Mouse (Mus musculus): ENCODE data around the gene Rai1. TPM values are rescaled to one million over a fixed set of nuclear protein-coding genes. Genes with fewer than 3 reads are reported as not detected.

The Rai1 gene
- polyA plus RNA-seq, 1 experiment from 2014 or later = 32.5 TPM

DNA sequence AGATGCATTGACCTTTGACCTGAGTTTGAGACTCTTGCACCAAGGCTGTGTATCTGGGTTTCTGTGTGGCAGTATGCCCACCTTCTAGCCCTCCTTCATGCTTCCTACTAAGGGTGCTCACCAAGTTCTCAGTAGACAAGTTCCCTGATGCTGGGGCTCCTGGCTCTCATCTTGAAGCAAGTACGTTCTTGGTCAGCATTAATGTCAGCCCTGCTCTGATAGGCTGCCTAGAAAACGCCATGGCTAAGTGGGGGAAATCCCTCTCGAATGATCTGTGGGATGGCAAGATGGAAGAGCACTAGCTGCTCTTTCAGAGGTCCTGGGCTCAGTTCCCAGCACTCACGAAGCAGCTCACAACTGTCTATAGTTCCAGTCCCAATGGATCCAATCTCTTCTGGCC lies 2.8 kb upstream of the Rai1 start:
- H3K9me3 ChIP-seq = no peaks in the 10 kb centered on the region
- no peak overlapping the region for H3K4me3 ChIP-seq
- 84% methylated on average over 4 of the region's 4 CpGs for WGBS
- no peak overlapping the region for H3K27ac ChIP-seq
- DNase-seq (ENCODE audit: low spot score) = no peak
- no peaks in the 10 kb centered on the region for H3K27me3 ChIP-seq (ENCODE audit: insufficient read depth, poor library complexity, severe bottlenecking)
- peaks cover 38% of the 10 kb centered on the region for H3K4me1 ChIP-seq
- H3K36me3 ChIP-seq = no peaks in the 10 kb centered on the region

DNA sequence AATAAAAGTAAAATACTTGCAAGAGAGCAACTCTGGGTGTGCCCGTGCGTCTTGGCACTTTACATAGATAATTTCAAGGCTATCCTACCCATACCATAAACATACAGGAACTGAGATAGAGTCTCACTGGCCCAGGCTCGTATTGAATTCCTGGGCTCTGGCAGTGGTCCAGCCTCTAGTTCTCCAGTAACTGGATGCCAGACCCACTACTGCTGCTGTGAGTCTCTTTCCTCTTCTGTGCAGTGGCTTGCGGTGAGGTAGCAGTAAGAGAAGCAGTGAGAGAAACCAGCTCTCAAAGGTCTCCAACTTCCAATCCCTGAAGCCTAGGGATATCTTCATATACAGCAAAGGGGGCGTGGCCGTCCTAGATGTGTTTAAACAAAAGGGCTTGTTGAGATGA lies 2.1 kb upstream of the Rai1 start:
- Histone ChIP-seq H3K27me3 (ENCODE audit: insufficient read depth, poor library complexity, severe bottlenecking) (no peaks in the 10 kb centered on the region), H3K27ac (peak overlapping the region; percentile 60; the same call in 1 of the 2 replicates), H3K36me3 (no peaks in the 10 kb centered on the region), H3K9me3 (no peaks in the 10 kb centered on the region), H3K4me1 (peaks cover 45% of the 10 kb centered on the region), H3K4me3 (no peak overlapping the region)
- 65% methylated on average over 6 of the region's 6 CpGs for WGBS
- no peak for DNase-seq (ENCODE audit: low spot score)

DNA sequence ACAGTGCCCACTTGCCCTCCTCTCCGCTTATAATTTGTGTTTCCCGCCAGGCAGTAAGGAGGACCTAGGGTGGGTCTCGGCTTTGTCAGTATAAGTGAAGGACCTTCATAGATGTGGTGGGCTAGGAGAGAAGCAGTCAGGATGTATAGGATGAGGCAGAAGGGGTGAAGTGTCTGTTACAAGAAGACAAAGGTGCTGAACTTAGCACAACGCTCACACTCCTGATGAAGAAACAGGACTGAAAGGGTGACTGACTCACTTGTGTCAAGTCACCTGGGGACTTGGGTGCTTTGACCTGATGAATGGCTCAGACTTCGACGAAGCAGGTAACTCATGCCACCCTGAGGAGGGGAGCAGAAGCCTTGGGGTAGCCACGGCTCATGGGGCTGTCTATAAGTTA lies 1.2 kb upstream of the Rai1 start:
- no peaks in the 10 kb centered on the region for H3K9me3 ChIP-seq
- no peak overlapping the region for H3K27ac ChIP-seq
- H3K27me3 ChIP-seq (ENCODE audit: insufficient read depth, poor library complexity, severe bottlenecking) = no peaks in the 10 kb centered on the region
- H3K4me3 ChIP-seq = no peak overlapping the region
- H3K4me1 ChIP-seq = peaks cover 54% of the 10 kb centered on the region
- no peaks in the 10 kb centered on the region for H3K36me3 ChIP-seq
- no peak for DNase-seq (ENCODE audit: low spot score)
- WGBS = 81% methylated on average over 7 of the region's 7 CpGs

- Histone ChIP-seq H3K27me3 (ENCODE audit: insufficient read depth, poor library complexity, severe bottlenecking) (no peaks in the 10 kb centered on the region), H3K9me3 (no peaks in the 10 kb centered on the region), H3K4me1 (peaks cover 64% of the 10 kb centered on the region), H3K27ac (peak overlapping the region; percentile 100), H3K36me3 (no peaks in the 10 kb centered on the region), H3K4me3 (peak overlapping the region; percentile 98)
- peak; percentile 85 for DNase-seq (ENCODE audit: low spot score)
- under 1% methylated on average over 88 of the region's 88 CpGs for WGBS
Measured at GRCm38 (mm10) chr11:60105593-60106542, 1.1 kb downstream of the Rai1 start.

DNA sequence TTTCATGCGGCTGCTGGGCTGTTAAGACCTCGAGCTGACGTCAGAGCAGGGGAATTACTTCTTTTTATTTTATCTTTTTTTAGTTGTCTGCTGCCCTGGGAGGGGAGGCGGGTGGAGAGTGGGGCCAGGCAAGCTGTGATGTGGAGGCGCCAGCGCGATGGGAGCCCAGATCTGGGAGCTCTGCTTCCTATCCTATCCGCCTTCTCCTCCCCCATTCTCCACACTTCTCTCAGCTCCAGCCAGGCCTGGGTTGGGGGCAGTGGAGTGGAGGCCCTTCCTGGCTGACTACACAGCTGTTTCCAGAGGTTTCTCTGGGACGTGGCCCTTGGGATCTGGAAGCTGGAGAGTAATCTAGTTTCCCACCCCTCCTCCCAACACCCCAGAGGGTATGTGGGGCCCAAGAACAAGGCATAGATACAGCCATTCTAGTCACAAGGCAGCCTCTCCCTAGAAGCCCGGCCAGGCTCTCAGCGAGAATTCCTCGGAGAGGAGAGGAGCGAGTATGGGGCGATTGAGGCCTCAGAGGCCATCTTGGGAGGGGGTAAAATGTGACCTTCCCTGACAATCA lies 1.8 kb downstream of the Rai1 start:
- Histone ChIP-seq H3K9me3 (no peaks in the 10 kb centered on the region), H3K27me3 (ENCODE audit: insufficient read depth, poor library complexity, severe bottlenecking) (no peaks in the 10 kb centered on the region), H3K27ac (peak overlapping the region; percentile 100), H3K4me1 (peaks cover 66% of the 10 kb centered on the region), H3K36me3 (no peaks in the 10 kb centered on the region), H3K4me3 (peak overlapping the region; percentile 98)
- under 1% methylated on average over 14 of the region's 14 CpGs for WGBS
- peak; percentile 91 for DNase-seq (ENCODE audit: low spot score)

DNA sequence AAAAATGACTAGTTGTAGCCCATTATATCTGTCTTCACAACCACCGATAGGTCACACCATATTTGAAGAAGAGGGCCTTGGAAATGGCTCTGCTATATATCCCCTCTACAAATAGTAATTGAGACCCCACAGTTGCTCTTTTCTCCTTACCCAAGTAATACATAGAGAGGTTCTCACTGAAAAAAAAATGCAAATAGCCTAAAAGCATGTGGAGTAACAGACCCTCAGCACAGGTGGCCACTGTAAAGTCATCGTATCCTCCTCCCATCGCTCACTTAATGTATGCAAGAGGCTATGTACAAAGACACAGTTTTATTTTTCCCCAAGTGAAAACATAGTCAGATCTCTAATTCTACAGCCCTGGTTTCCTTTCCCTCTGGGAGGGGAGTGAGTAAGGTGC lies 2.6 kb downstream of the Rai1 start:
- Histone ChIP-seq H3K4me1 (peaks cover 72% of the 10 kb centered on the region), H3K27ac (peak overlapping the region; percentile 100), H3K36me3 (no peaks in the 10 kb centered on the region), H3K27me3 (ENCODE audit: insufficient read depth, poor library complexity, severe bottlenecking) (no peaks in the 10 kb centered on the region), H3K4me3 (peak overlapping the region; percentile 98), H3K9me3 (no peaks in the 10 kb centered on the region)
- 84% methylated on average over 3 of the region's 3 CpGs for WGBS
- DNase-seq (ENCODE audit: low spot score) = no peak

GRCm38 (mm10) chr11:60108631-60109172 lies 3.9 kb downstream of the Rai1 start:
- H3K9me3 ChIP-seq = no peaks in the 10 kb centered on the region
- no peaks in the 10 kb centered on the region for H3K36me3 ChIP-seq
- peaks cover 79% of the 10 kb centered on the region for H3K4me1 ChIP-seq
- DNase-seq (ENCODE audit: low spot score) = no peak
- H3K4me3 ChIP-seq = peak overlapping the region; percentile 43
- H3K27ac ChIP-seq = peak overlapping the region; percentile 100
- H3K27me3 ChIP-seq (ENCODE audit: insufficient read depth, poor library complexity, severe bottlenecking) = no peaks in the 10 kb centered on the region
- WGBS = 20% methylated on average over 5 of the region's 5 CpGs

GRCm38 (mm10) chr11:60110386-60110785 lies 5.6 kb downstream of the Rai1 start:
- WGBS = 74% methylated on average over 5 of the region's 5 CpGs
- Histone ChIP-seq H3K27me3 (ENCODE audit: insufficient read depth, poor library complexity, severe bottlenecking) (no peaks in the 10 kb centered on the region), H3K9me3 (no peaks in the 10 kb centered on the region), H3K27ac (0 out of 2 replicates have a peak overlapping the region, but pooled peaks have one; percentile 56), H3K36me3 (no peaks in the 10 kb centered on the region), H3K4me1 (peaks cover 89% of the 10 kb centered on the region), H3K4me3 (no peak overlapping the region)
- no peak for DNase-seq (ENCODE audit: low spot score)

DNA sequence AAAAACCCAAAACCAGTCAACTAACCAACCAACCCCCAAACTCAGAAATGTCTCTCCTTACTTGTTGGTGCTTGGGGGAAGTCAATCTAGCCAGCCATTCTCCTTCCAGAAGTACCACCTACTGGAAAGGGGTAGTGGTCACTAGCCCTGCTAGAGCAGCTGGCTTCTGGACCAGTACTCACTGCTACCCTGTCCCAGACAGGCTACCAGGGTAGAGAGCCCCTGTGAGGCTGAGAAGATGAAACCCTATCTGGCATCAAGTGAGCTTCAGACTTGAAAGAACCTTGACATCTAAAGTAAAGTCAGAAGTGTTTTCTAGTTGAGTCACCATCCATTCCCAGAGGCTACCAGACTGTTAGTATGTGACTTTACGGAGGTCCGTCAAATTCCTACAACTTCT lies 6.8 kb downstream of the Rai1 start:
- Histone ChIP-seq H3K9me3 (no peaks in the 10 kb centered on the region), H3K27me3 (ENCODE audit: insufficient read depth, poor library complexity, severe bottlenecking) (no peaks in the 10 kb centered on the region), H3K27ac (peak overlapping the region; percentile 93), H3K4me1 (peaks cover 98% of the 10 kb centered on the region), H3K4me3 (no peak overlapping the region), H3K36me3 (no peaks in the 10 kb centered on the region)
- DNase-seq (ENCODE audit: low spot score) = no peak
- 88% methylated on average over 2 of the region's 2 CpGs for WGBS

DNA sequence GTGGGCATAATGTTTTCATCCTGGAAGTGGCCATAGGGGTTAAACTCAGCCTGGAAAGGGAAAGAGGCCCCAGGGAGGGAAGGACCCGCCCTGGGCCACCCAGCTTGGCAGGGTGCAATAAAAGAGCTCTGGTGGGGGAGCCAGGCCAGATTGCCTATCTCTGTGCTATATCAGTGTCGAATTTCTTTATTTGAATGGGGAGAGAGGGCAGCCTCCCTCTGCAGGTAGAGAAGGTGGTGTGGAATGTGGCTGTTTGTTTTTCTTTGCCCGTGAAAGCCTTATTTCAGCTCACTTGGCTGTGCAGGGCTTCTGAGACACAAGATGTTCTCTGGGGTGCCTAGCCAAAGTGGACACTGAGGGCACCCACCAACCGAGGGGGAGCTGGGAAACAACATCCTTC lies 8.8 kb downstream of the Rai1 start:
- Histone ChIP-seq H3K36me3 (no peaks in the 10 kb centered on the region), H3K4me3 (peak overlapping the region; percentile 70), H3K9me3 (no peaks in the 10 kb centered on the region), H3K27ac (peak overlapping the region; percentile 93), H3K4me1 (peaks cover 89% of the 10 kb centered on the region), H3K27me3 (ENCODE audit: insufficient read depth, poor library complexity, severe bottlenecking) (no peaks in the 10 kb centered on the region)
- WGBS = 2% methylated on average over 4 of the region's 4 CpGs
- DNase-seq (ENCODE audit: low spot score) = no peak

GRCm38 (mm10) chr11:60114296-60115023 lies 9.6 kb downstream of the Rai1 start:
- Histone ChIP-seq H3K4me1 (peaks cover 89% of the 10 kb centered on the region), H3K9me3 (no peaks in the 10 kb centered on the region), H3K4me3 (peak overlapping the region; percentile 70), H3K27me3 (ENCODE audit: insufficient read depth, poor library complexity, severe bottlenecking) (no peaks in the 10 kb centered on the region), H3K36me3 (no peaks in the 10 kb centered on the region), H3K27ac (peak overlapping the region; percentile 93)
- peak; percentile 88 for DNase-seq (ENCODE audit: low spot score)
- 1% methylated on average over 21 of the region's 21 CpGs for WGBS

- Histone ChIP-seq H3K27me3 (ENCODE audit: insufficient read depth, poor library complexity, severe bottlenecking) (no peaks in the 10 kb centered on the region), H3K4me3 (peak overlapping the region; percentile 70), H3K9me3 (no peaks in the 10 kb centered on the region), H3K27ac (peak overlapping the region; percentile 93), H3K4me1 (peaks cover 89% of the 10 kb centered on the region), H3K36me3 (no peaks in the 10 kb centered on the region)
- DNase-seq (ENCODE audit: low spot score) = peak; percentile 98
- under 1% methylated on average over 39 of the region's 43 CpGs for WGBS
Measured at GRCm38 (mm10) chr11:60115024-60115538, 10.3 kb downstream of the Rai1 start.
